Mouse (Mus musculus) left cerebral cortex, adult 9 months (tissue): ENCODE measurements at regions not wholly inside any gene's neighbourhood (a gene's known extent, or its start where the extent isn't known, plus 50 kb on each side); places are given as distances from the start of the nearest gene placed in this dataset.

ENCODE experiments used
- DNase-seq, 2 experiments: peaks; one replicate each; pipeline ENCODE4 v3.0.0; 2022; ENCODE audit warnings: low spot score in 2 of 2

DNA sequence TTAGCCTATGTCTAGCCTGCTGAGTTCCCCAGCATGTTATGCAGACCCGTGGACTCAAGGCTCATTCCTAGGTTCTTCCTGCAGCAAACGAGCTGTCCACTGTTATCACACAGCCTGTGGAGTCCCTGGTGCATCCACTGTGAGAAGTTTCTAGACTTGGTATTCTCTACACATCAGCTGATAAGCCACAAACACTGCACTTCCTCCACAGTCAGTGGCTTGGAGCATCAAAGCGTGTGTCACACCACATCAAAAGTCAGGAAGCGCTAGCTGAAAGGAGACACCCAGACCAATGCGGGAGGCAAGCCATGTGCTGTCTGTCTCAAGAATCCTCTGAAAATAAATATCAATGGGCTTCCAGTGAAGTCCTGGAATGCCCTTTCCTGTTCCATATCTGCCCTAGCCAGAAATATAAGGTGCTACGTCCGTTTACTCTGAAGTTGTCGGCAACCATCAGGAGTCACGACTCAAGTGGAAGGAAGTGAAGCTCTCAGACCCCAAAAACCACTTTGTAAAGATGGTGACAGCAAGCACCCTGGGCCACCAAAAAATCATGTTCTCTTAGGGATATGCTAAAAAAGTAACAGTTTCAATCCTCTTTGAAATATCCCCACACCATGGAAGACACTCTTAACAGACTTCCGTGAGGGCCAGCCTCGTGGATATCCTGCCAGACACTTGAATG, 227.7 kb downstream of the Adgrl2 start:
- DNase-seq, result no peak

DNA sequence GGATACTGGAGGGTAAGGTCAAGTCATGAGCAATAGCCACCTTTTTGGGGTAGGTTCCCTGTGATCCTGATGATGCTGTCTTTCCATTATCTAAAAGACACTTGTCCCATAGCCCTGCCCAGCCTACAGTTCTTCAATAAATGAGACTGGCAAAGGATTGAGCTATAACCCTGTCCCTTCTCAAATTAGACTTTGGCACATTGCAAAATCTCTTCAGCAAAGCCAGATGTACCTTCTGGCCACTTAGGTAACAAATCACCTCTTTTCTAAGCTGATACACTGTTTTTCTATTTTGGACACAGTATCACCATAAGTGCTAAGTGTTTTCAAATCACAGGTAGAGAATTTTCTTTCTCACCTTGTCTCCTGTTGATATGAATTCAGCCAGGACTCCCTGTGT, 228.8 kb downstream of the Adgrl2 start:
- DNase-seq, result no peak

DNA sequence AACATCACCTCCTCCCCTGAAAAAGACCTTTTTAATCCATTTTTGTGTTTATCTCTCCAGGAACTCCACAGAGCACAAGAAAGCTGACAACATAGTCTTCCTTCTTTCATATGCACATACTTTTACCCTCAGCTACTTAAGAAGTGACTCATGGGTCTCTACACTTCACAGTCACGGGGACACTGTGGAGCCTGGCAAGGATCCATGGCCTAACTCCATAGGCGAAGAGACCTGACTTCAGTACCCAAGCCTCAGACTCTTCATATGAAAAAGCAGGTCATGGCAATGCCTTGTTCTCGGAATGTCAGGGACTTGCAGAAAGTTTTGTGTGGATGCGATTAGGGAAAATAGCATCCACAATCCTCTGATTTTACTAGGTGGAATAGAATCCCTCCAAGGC, 230.9 kb downstream of the Adgrl2 start:
- DNase-seq, result no peak

DNA sequence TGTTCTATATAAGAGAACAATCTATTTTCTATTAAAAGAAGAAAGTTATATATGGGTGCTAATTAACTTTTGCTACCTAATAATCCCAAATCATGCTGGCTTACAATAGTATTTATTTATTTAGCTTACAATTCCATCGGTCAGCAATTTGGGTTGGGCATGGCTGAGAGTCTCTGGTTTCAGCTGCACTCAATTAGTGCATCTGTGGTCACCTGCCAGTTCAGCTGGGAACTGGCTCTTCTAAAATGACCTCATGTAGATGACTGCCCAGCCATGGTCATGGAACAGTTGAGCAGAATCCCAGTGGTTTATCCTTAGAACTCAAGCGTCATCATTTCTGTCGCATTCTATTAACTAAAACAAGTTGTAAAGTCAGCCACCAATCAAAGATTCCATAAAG, 244.1 kb downstream of the Adgrl2 start:
- DNase-seq, result no peak

DNA sequence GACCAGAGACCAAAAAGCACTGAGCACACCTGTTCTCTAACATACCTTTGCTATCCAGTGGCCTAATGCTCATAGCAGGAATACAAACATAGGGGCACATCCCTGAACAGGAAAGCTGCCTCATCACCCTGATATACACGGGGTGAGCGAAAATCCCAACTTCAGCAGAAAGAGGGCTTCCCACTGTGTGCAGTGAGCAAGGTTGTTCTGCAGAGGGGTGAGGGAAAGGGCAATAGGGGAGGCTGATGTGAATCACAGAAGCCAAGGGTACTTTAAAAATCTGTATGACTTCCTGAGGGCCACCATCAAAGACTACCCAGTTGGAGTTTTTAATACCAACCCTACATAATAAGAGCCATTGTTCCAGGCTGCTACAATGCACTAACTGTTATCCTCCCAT, 245.7 kb downstream of the Adgrl2 start:
- DNase-seq, result no peak

DNA sequence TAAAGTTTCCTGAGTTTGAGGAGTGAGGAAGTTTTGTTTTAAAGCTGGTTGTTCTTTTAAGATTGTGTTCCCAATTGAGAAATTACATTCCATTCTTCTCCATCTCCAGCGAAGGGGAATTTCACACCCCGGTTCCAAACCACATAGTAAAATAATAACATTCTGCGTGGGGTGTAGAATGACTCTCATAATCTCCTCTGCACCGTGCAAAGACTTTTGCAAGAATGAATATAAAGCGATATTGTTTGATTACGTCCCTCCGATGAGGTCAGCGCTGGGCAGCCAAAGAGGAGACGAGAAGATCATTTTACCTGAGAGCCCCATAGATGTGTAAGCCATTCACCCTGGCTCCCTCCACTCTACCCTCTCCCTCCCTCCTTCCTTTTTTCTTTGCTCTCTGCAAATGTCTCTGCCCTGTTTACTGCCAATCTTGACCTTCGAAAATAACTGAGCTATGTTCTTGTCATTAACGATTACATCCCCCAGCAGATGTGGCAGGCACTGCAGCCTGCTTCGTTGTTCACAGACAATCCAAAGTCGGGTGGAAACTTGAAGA, 256.1 kb downstream of the Adgrl2 start:
- no peak for DNase-seq

DNA sequence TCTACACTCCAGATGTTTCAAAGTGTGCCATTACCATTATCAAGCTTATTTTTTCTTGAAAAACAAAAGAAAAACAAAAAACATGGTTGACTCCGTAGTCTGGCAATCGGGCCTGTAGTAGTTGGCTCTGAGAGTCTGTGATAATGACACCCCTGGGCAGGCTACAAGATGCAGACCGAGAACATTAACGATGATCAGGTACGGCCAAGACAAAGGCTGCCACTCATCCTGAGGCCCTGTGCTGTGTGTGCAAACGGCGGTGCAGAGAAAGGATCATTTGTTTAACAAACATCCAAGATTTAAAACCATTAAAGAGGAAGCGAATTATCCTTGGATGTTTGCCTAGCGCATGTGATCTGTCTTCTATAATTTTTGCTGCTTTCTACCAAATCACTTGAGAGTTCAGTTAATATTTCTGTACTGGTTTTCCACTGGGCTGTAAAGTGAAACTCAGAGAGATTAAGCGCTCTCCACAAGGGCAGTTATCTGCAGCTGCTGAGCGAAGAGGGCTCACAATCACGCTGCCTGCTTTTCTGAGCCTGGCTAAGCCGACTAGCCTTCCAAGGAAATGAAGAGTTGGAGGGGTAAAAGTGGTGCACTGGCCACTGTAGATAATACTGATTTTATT, 257.0 kb downstream of the Adgrl2 start:
- DNase-seq, result no peak

DNA sequence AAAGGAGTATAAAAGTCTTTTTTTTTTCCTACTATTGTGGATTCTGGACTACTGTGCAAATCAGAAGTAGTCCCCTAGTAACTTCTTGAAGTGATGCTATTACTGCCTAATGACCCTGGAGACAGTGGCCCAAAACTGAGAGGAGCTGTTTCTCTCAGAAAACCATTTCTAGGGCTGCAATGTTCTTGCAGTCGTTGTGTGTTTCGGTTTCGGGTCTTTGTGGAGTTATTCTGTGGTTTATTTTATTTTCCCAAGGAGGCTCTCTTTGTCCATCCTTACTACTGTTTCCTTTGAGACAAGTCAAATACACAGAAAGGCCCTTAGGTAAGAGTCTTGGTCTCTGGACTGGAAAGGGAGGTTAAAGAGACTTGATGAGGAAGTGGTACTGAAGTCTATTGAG, 258.9 kb downstream of the Adgrl2 start:
- DNase-seq, result no peak

DNA sequence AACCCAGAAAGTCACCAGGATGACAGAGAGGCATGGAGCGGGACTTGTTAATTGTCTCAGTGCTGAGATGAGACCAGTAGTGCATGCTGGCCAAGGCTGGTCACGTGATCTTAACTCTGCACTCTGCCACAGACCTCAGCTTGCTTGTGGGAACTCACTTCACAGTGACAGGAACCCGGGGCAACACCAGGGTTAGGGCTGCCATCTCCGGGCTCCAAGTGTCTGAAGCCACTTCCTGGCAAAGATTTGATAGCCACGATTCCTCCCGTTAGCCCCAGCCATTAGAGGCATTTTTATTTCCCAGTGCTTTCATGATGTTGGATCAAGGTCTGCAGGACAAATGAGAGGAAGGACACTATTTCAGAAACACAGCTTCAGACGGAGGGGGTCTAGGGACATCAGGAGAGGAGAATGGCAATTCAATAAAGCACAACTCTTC, 261.1 kb downstream of the Adgrl2 start:
- DNase-seq, result no peak

DNA sequence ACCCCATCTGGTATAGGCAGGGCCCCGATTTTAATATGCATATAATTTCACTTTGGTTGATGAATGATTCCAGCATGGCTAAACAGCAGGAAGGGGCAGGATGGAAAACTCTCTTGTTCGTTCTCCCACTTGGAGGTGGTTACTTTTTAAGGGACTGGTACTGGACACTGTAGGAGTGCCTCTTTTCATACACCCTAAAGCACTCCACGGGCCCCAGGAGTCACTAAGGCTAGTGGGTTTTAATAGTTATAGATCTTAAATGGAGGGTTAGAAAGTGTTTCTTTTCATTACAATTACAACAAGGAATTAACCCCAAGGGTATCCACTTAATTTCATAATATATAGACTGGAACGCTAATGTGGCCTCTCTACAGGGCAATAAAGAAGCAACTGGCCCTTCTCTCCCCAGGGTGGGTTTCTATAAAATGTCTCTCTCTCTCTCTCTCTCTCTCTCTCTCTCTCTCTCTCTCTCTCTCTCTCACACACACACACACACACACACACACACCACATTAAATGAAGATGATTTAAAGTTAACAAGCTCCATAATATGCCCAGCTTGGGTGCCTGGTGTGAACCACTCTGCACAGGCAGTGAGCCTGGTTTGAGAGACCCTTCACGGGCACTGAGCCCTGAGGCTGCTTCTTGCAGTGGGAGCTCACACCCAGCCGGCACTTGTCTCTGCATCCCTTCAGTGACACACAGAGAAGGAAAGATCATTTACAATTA, 261.7 kb downstream of the Adgrl2 start:
- no peak for DNase-seq

DNA sequence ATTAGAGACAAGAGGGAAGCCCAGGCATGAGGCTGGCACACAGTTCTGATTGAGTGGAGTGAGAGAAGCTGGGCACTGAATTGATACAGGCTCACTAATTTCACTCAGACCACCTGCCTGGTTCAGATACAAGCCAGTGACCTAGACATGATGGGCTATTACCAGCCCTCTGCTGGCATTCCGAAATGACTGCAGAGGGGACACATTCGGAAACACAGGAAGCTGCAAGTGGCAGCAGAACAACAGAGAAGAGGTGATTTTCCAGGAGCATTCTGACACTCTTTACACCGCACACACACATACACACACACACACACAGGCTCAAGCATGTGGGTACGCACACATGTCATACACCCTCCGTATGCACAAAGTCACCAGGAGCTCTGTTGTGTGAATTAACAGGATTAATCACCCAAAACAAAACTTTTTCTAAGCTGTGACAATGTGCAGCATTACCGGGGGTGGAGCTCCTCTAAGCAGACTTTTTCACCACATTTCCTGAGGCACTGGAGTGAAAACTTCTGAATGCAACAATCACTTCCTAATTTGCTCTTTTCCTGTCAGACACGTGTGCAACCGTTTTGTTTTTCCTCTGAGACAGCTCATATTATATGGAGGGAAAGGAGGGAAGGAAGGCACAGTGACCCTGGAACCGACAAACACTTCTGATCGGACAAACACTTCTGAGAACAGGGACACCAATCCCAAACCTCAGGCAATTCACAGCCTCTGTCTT, 263.6 kb downstream of the Adgrl2 start:
- no peak for DNase-seq

DNA sequence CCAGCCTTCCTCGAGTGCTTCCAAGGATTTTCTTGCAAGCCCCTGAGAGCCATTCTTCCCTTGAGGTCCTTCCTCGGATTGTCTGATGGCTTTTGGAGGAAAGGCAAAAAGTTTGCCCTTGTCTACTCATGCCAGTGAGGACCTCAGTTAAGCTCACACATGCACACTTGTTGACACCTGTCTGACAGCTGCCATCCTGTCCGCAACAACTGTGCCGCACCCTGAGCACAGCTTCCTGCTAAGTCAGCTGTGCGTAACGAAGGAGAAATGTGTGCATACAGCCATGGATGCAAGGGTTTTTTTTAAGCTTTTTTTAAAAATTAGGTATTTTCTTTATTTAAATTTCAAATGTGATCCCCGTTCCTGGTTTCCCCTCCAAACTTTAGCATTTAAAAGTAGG, 293.8 kb downstream of the Adgrl2 start:
- DNase-seq, result no peak

DNA sequence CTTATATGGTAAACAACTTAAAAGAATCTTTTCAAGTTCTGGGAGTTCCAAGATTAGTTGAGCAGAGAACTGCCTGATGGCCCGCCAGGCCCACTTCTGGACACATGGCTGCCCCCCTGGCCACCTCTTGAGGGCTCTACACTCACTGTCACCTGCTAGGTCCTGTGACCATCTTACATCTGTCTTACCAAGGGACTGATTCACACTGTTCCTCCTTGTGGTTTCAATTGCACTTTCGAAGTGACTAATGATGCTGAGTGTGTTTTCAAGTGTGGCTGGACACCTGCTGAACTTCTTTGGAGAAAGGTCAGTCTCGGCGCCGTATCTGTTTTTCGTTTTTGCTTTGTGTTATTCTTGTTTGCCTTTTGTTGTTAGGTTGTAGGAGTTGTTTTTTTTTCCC, 294.9 kb downstream of the Adgrl2 start:
- no peak for DNase-seq

DNA sequence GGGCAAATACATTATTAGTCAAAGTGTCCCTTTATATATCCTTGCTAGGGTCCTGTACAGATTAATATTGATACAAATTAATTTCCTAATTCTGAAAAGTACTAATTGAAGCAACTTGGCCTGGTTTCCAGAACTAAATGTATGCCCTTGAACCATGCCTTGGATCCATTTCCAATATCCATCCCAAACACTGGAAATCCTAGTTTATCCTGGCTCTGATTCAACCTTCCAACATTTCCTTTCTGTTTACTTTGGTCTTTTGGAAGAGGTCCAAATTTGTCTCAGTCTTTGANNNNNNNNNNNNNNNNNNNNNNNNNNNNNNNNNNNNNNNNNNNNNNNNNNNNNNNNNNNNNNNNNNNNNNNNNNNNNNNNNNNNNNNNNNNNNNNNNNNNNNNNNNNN, 307.2 kb downstream of the Adgrl2 start:
- DNase-seq, result no peak

DNA sequence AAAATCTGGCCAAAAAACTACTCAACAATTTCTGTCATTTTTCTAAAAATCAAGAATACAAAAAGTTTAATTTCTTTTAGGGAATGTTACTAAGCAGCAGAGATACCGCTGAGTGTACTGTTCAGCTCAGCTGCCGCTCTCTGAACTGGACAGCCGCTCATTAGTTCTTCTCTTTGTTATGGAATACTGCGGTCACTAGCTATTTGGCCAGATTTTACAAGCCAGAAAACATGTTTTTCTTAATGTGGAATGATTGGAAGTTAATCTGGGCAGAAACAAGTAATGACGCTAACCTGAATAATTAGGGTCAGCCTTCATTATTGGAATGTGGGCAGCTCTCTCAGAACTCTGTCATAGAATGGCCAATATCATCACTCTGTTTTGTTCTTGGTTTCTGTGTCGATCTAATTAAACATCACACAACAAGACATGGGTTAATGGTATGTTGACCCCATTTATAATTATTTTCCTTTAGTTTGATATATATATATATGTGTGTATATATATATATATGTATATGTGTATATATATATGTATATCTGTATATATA, 307.8 kb downstream of the Adgrl2 start:
- DNase-seq, result no peak

DNA sequence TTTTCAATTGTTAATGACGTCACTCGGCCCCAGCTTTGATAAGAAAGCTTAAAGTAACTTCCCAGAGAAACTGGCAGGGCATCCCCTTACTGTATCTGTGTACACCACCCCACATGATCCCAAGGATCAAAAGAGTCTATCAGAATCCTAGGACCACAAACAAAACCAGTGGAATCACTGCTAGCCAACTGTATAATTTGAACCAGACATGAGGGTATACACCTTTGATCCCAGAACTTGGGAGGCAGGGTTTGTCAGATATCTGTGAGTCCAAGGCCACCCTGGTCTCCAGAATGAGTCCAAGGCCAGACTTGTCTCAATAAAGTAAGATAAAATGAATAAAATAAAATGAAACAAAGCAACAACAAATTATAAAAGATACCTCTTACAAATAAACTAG, 309.2 kb downstream of the Adgrl2 start:
- no peak for DNase-seq

DNA sequence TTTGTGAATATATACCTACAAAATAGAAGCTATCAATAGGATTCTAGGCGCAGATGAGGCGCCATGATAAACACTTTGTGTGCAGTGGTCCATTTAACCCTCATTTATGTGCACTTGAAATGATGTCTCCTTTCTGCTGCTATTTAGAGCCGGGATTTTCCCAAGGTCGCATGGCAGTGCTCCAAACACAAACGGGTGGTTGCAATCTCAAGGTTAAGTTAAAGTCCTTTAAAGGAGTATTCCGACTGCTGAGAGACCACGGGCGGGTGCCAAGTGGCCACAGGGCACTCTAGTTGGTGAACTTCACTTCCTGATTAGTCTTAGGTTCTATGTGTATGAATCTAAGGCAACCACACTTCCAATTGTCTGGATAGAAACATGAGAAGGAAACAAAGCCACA, 309.6 kb downstream of the Adgrl2 start:
- no peak for DNase-seq

DNA sequence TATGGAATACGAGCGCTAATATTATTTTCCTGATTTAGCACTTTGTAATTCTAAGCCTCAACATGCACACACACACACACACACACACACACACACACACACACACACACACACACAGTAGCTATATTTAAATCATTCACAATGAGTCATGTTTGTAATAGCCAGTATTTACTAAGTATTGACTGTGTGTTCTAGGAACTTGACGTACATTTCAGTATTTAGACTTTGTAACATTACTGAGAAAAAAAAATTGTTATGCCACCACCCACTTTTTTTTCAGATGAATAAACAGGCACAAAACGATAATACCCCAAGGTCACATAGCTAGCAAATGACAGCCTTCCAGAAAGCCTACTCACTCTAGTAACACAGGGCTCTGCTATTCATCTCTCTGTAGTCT, 310.3 kb downstream of the Adgrl2 start:
- DNase-seq, result no peak

DNA sequence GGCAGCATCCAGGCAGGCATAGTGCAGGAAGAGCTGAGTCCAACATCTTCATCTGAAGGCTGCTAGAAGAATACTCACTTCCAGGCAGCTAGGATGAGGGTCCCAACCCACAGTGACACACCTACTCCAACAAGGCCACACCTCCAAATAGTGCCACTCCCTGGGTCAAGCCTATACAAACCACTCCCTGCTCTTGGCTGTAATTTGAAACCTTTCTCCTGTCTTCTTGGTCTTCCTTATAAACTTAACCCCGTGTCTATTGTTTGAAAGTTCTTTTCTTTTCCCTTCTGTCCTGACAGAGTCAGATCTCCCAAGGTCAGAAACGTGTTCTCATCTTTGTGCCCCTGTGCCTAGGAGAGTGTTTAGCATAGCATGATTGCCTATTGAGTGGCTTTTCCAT, 311.2 kb downstream of the Adgrl2 start:
- no peak for DNase-seq

DNA sequence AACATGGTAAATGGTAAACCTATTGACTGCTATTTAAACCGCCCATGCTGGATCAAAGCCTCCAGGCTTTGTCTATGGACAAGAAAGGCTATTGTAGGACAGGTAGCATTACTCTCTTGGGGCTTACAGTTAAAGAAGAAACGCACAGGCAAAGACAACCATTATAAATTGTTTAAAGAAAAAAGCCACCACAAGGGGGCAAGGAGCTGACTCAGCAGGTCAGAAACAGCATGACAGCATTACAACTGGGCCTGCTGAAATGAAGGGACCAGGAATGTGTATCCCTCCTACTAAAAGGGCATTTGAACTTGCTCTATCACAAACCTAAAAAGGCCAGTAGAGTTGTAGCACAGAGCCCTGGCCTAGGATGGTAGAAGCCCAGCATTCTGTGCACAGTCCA, 314.3 kb downstream of the Adgrl2 start:
- DNase-seq, result no peak

DNA sequence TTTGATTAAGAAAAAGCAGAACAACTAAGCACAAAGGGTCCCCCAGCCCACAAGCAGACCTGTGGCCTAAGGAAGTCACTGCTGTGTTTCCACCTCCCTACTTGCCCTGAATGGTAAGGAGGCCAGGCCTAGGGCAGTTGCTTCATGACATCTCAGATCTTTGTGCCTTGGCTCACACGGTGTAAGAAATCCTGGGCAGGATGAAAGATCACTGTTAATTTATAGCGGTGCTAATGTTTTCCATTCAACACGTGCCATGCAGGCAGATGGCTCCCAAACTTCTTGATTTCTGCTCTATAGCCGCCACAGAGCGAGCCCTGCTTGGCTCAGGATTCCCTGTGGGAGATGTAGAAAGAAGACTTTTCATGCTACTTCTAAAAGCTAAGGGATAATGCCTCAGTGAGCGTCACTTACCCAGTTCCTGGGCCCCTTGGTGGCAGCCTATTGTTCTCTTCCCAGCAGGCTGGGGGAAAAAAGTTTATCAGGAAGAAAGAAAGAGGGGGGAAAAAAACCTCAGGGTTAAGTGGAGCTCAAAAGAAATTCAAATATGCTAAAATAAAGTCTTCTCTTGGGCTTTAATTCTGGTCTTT, 327.4 kb downstream of the Adgrl2 start:
- no peak for DNase-seq

DNA sequence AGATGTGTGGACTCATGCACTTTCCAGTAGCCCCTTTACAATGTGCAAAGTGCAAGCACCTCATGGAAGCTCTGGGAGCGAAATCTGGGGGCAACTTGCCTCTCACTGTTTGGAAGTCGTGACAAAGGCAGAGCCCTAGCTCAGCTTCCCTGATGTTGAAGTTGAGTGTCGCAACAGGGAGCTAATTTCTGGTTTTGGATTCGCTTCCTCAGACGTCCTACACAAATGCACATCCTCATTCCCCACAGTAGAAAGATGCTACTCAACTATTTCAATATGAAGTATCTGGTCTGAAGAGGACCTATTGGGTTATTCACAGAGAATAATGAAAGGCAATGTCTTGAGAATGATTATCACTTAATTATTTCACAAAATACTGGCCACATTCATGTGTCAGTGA, 331.3 kb downstream of the Adgrl2 start:
- no peak for DNase-seq
